Mouse (Mus musculus) MEL (cell line): ENCODE data around the gene Uap1. TPM values are rescaled to one million over a fixed set of nuclear protein-coding genes. Genes with fewer than 3 reads are reported as not detected.

Source experiments
- DNase-seq: peaks from one replicate; pipeline ENCODE4 v3.0.0; 2011; ENCODE audit warnings: low read depth, low spot score
- H3K27ac ChIP-seq: 2 replicates; pipeline ENCODE4 v1.5.1; 2012; ENCODE audit warnings: low read depth, mild to moderate bottlenecking, control low read depth, low read length, moderate library complexity; ENCODE audit not compliant: control insufficient read depth
- H3K27me3 ChIP-seq, 2 experiments: fragments of 150-350 bp in 1 of 2; sonication (generic) in 1 of 2; 2 replicates each; pipeline ENCODE4 v1.6.1; 2012; ENCODE audit warnings: low read length in 2 of 2, mild to moderate bottlenecking in 2 of 2, improper control_type of control experiment in 1 of 2, moderate library complexity in 1 of 2; ENCODE audit not compliant: insufficient read depth in 2 of 2, control insufficient read depth in 1 of 2
- H3K36me3 ChIP-seq, 2 experiments: 2 replicates each; pipeline ENCODE4 v1.6.1; 2012 to 2014; ENCODE audit warnings: low read length in 2 of 2, improper control_type of control experiment in 1 of 2, inconsistent platforms in 1 of 2, mild to moderate bottlenecking in 1 of 2; ENCODE audit not compliant: insufficient read depth in 2 of 2, control insufficient read depth in 1 of 2
- H3K4me1 ChIP-seq, 2 experiments: fragments of 150-350 bp in 1 of 2; sonication (generic) in 1 of 2; 2 replicates each; pipeline ENCODE4 v1.6.1; 2012; ENCODE audit warnings: low read length in 2 of 2, improper control_type of control experiment in 1 of 2, mild to moderate bottlenecking in 1 of 2; ENCODE audit not compliant: insufficient read depth in 2 of 2, control insufficient read depth in 1 of 2
- H3K4me3 ChIP-seq, 2 experiments: fragments of 150-350 bp in 1 of 2; sonication (generic) in 1 of 2; 2 replicates each; pipeline ENCODE4 v1.5.1; 2012; ENCODE audit warnings: low read depth in 2 of 2, low read length in 2 of 2, mild to moderate bottlenecking in 2 of 2, moderate library complexity in 2 of 2, control low read depth in 1 of 2, improper control_type of control experiment in 1 of 2; ENCODE audit not compliant: control insufficient read depth in 1 of 2, insufficient read depth in 1 of 2
- H3K79me2 ChIP-seq: 2 replicates; pipeline ENCODE4 v1.6.1; 2012; ENCODE audit warnings: mild to moderate bottlenecking, low read length, moderate library complexity; ENCODE audit not compliant: control insufficient read depth, poor library complexity, insufficient read depth
- H3K9ac ChIP-seq: 2 replicates; pipeline ENCODE4 v1.6.1; 2012; ENCODE audit warnings: low read depth, mild to moderate bottlenecking, control low read depth, low read length, moderate library complexity; ENCODE audit not compliant: control insufficient read depth, poor library complexity, severe bottlenecking
- H3K9me3 ChIP-seq: fragments of 150-350 bp; sonication (generic); replicated peaks from 2 replicates; pipeline ENCODE4 v1.6.1; 2012; ENCODE audit warnings: mild to moderate bottlenecking, low read length, improper control_type of control experiment, moderate library complexity; ENCODE audit not compliant: insufficient read depth
- BHLHE40 ChIP-seq: IDR thresholded peaks from 2 replicates; pipeline ENCODE4 v1.6.1; 2012; ENCODE audit warnings: low read depth, mild to moderate bottlenecking, inconsistent platforms, low read length, improper control_type of control experiment, borderline replicate concordance
- CHD2 ChIP-seq: IDR thresholded peaks from 2 replicates; pipeline ENCODE4 v1.6.1; 2011; ENCODE audit warnings: low read length, improper control_type of control experiment
- CTCF ChIP-seq, 3 experiments: IDR thresholded peaks in 2 of 3; conservative IDR thresholded peaks in 1 of 3; 2 replicates each; pipeline ENCODE4 v1.5.1; 2011 to 2012; ENCODE audit warnings: low read length in 3 of 3, low read depth in 2 of 3, mild to moderate bottlenecking in 2 of 3, improper control_type of control experiment in 1 of 3, inconsistent platforms in 1 of 3, mixed read lengths in 1 of 3, moderate library complexity in 1 of 3; ENCODE audit not compliant: control insufficient read depth in 1 of 3, insufficient read depth in 1 of 3, poor library complexity in 1 of 3, severe bottlenecking in 1 of 3
- EP300 ChIP-seq, 2 experiments: IDR thresholded peaks; 2 replicates each; pipeline ENCODE4 v1.6.1; 2011; ENCODE audit warnings: improper control_type of control experiment in 2 of 2, low read length in 2 of 2, low read depth in 1 of 2, mild to moderate bottlenecking in 1 of 2
- MAZ ChIP-seq: IDR thresholded peaks from 2 replicates; pipeline ENCODE4 v1.6.1; 2012; ENCODE audit warnings: low read depth, mild to moderate bottlenecking, inconsistent platforms, low read length, improper control_type of control experiment
- MXI1 ChIP-seq: IDR thresholded peaks from 2 replicates; pipeline ENCODE4 v1.6.1; 2011; ENCODE audit warnings: mild to moderate bottlenecking, low read depth, low read length, improper control_type of control experiment
- MYC ChIP-seq: IDR thresholded peaks from 2 replicates; pipeline ENCODE4 v1.6.1; 2011; ENCODE audit warnings: low read depth, mild to moderate bottlenecking, low read length, improper control_type of control experiment, moderate library complexity
- POLR2AphosphoS5 ChIP-seq: IDR thresholded peaks from 2 replicates; pipeline ENCODE4 v1.6.1; 2012; ENCODE audit warnings: low read depth, borderline replicate concordance, mild to moderate bottlenecking, inconsistent platforms, low read length, moderate library complexity, mixed read lengths
- RCOR1 ChIP-seq: IDR thresholded peaks from 2 replicates; pipeline ENCODE4 v1.6.1; 2012; ENCODE audit warnings: low read depth, mild to moderate bottlenecking, inconsistent platforms, low read length, improper control_type of control experiment
- USF1 ChIP-seq: IDR thresholded peaks from 2 replicates; pipeline ENCODE4 v1.6.1; 2014; ENCODE audit warnings: low read depth, mild to moderate bottlenecking, inconsistent platforms, low read length, improper control_type of control experiment, moderate library complexity
- USF2 ChIP-seq, 2 experiments: IDR thresholded peaks; 2 replicates each; pipeline ENCODE4 v1.6.1; 2011 to 2012; ENCODE audit warnings: improper control_type of control experiment in 2 of 2, low read length in 2 of 2, borderline replicate concordance in 1 of 2, inconsistent platforms in 1 of 2, low read depth in 1 of 2, mild to moderate bottlenecking in 1 of 2; ENCODE audit not compliant: insufficient read depth in 1 of 2
- polyA plus RNA-seq, 2 experiments: library from polyadenylated mRNA; stranded (reverse) in 1 of 2; unstranded in 1 of 2; fragments of >175 nt in 1 of 2; fragments of >200 nt in 1 of 2; gene quantifications; 2 replicates each; pipeline versions ENCODE4 v1.2.1 to v1.2.4; 2012; ENCODE audit warnings: low replicate concordance in 2 of 2, low read depth in 1 of 2; ENCODE audit not compliant: insufficient read length in 2 of 2, insufficient read depth in 1 of 2, missing spikeins in 1 of 2
- total RNA-seq: library from RNA; depleted of rRNA; stranded (reverse); fragments of 300-350 nt; gene quantifications from 2 replicates; pipeline ENCODE4 v1.2.3, GENCODE M21; 2012

The Uap1 gene
- total and polyA plus RNA-seq, 3 experiments = 74.5 to 80.8 TPM; not detected in 1

DNA sequence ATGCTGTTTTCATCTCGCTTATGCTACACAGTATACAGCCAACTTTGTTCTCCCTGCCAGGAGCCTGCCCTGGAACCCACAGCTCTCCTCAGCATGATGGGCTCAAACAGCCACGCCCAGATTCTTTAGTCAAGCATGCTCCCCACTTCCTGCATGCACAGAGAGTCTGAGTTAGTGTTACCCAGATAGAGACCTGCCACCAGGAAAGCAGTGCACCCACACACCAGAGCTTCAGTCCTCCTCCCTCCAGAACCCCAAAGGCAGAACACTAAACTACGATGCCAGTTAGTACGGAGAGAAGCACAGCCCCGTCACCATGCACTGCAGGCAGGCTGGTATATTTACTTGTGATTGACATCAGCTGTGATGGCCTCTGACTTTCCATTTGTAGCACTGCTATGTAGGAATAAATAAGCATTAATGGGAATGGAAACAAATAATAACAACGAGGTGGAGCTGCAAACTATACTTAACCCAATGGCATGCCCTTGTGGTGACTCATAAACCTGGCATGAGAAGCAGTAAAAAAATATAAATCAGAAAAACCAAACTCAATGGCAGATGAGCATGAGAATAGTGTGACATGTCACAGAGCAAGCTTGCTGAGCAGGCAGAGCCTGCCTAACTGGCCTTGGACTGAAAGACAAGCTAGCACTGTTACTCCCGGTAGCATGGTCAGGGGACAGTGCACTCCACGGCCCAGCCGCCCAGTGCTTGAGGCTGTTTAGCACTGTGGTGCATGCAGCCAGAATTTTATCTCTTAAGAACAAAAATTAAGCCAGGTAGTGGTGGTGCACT is 26.9 kb downstream of the Uap1 start (continued):
- TF ChIP-seq CHD2 = no peak
- TF ChIP-seq USF1 = no peak
- no peak for TF ChIP-seq BHLHE40
- TF ChIP-seq USF2 (IDR thresholded peaks at IDR 0.05; ENCODE audit: borderline replicate concordance in 1 of 2, insufficient read depth in 1 of 2, low read depth in 1 of 2, low read length in 2 of 2) = no peak
- TF ChIP-seq CTCF (IDR thresholded peaks at IDR 0.05 in 2 of 3, conservative IDR thresholded peaks at IDR 0.05 in 1 of 3; ENCODE audit: control insufficient read depth in 1 of 3, insufficient read depth in 1 of 3, low read depth in 2 of 3, low read length in 3 of 3, poor library complexity in 1 of 3, severe bottlenecking in 1 of 3) = no peak
- no peak for TF ChIP-seq POLR2AphosphoS5

DNA sequence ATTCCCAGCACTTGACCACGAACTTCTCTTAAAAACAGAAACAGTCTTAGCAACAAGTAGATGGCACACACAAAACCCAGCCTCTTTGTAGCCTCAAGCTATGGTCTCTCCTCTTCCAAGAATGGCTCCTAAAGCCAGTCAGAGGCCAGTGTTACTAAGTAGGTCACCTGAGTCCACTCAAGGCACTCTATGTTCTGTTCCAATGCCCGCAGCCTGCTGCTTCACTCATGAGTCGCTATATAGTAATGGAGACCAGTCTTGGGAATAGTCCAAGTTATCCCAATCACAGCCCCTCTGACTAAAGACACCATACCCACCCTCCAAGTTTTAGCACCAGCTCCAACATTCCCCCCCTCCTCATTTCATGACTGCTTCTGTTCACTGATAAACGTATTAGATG is 29.2 kb downstream of the Uap1 start:
- Histone ChIP-seq H3K9ac (no peak overlapping the region), H3K4me1 (peaks cover 27% of the 10 kb centered on the region in 2 experiments), H3K9me3 (no peaks in the 10 kb centered on the region), H3K36me3 (peaks cover 35 to 55% of the 10 kb centered on the region in 2 experiments), H3K4me3 (no peak overlapping the region), H3K27me3 (no peaks in the 10 kb centered on the region), H3K79me2 (no peaks in the 10 kb centered on the region), H3K27ac (no peak overlapping the region)
- TF ChIP-seq MAZ (no peak), EP300 (IDR thresholded peaks at IDR 0.05; ENCODE audit: low read depth in 1 of 2, low read length in 2 of 2) (no peak), MYC (no peak), CTCF (IDR thresholded peaks at IDR 0.05 in 2 of 3, conservative IDR thresholded peaks at IDR 0.05 in 1 of 3; ENCODE audit: control insufficient read depth in 1 of 3, insufficient read depth in 1 of 3, low read depth in 2 of 3, low read length in 3 of 3, poor library complexity in 1 of 3, severe bottlenecking in 1 of 3) (no peak), RCOR1 (no peak)
- no peak for DNase-seq

- no peak overlapping the region for H3K4me3 ChIP-seq
- no peak overlapping the region for H3K9ac ChIP-seq
- no peaks in the 10 kb centered on the region for H3K79me2 ChIP-seq
- no peak overlapping the region for H3K27ac ChIP-seq
- TF ChIP-seq MXI1 = no peak
- no peaks in the 10 kb centered on the region for H3K27me3 ChIP-seq
- no peak for DNase-seq
- H3K9me3 ChIP-seq = no peaks in the 10 kb centered on the region
- peaks cover 7 to 39% of the 10 kb centered on the region in 2 experiments for H3K36me3 ChIP-seq
- H3K4me1 ChIP-seq = peaks cover under 1 to 3% of the 10 kb centered on the region in 2 experiments
These were observed 32.4 kb downstream of the Uap1 start for GRCm38 (mm10) chr1:170142256-170142871.
